Mouse (Mus musculus): ENCODE data around the gene Vangl2. TPM values are rescaled to one million over a fixed set of nuclear protein-coding genes. Genes with fewer than 3 reads are reported as not detected.

Gene Vangl2
- polyA plus RNA-seq, 1 experiment from 2014 or later: 17.3 TPM

- WGBS: 80% methylated on average over 1 of the region's 2 CpGs
- Histone ChIP-seq H3K27me3 (peaks cover 51% of the 10 kb centered on the region), H3K9me3 (replicated peaks) (no peaks in the 10 kb centered on the region), H3K4me3 (replicated peaks) (no peak within 1 kb of the TSS), H3K9ac (no peak within 1 kb of the TSS), H3K4me2 (no peak within 1 kb of the TSS), H3K36me3 (no peaks in the 10 kb centered on the region), H3K27ac (no peak within 1 kb of the TSS), H3K4me1 (peaks cover 31% of the 10 kb centered on the region)
- ATAC-seq (replicated peaks; ENCODE audit: low FRiP score): 0 out of 2 replicates have a peak, but pooled peaks have one; percentile 21
Observed at GRCm38 (mm10) chr1:172057491-172057921, 29.3 kb upstream of the Vangl2 start, which contains the start of gene Nhlh1. Gene Nhlh1 (minus strand): TSS chr1:172057573.

GRCm38 (mm10) chr1:172056251-172056650 is 28.0 kb upstream of the Vangl2 start:
- H3K27me3 ChIP-seq: peaks cover 60% of the 10 kb centered on the region

GRCm38 (mm10) chr1:172053541-172054440 is 25.5 kb upstream of the Vangl2 start:
- H3K4me2 ChIP-seq: peak overlapping the region; percentile 85
- ATAC-seq (replicated peaks; ENCODE audit: low FRiP score): peak; percentile 29; the same call in 1 of the 2 replicates

More at GRCm38 (mm10) chr1:172056251-172056650, 28.0 kb upstream of the Vangl2 start:
- H3K27ac ChIP-seq: no peak overlapping the region
- 70% methylated on average over 4 of the region's 4 CpGs for WGBS
- H3K9me3 ChIP-seq (replicated peaks): no peaks in the 10 kb centered on the region
- no peaks in the 10 kb centered on the region for H3K36me3 ChIP-seq
- H3K9ac ChIP-seq: no peak overlapping the region
- no peak overlapping the region for H3K4me2 ChIP-seq
- no peak overlapping the region for H3K4me3 ChIP-seq (replicated peaks)
- no peak for ATAC-seq (replicated peaks; ENCODE audit: low FRiP score)
- peaks cover 29% of the 10 kb centered on the region for H3K4me1 ChIP-seq

GRCm38 (mm10) chr1:172052766-172053279 is 24.6 kb upstream of the Vangl2 start:
- ATAC-seq (replicated peaks; ENCODE audit: low FRiP score): no peak
- WGBS: 7% methylated on average over 10 of the region's 10 CpGs
- peaks cover 55% of the 10 kb centered on the region for H3K27me3 ChIP-seq
- H3K4me1 ChIP-seq: peaks cover 41% of the 10 kb centered on the region
- no peak overlapping the region for H3K9ac ChIP-seq
- peak overlapping the region; percentile 43; the same call in 1 of the 2 replicates for H3K4me3 ChIP-seq (replicated peaks)
- peak overlapping the region; percentile 85 for H3K4me2 ChIP-seq
- H3K36me3 ChIP-seq: no peaks in the 10 kb centered on the region
- no peaks in the 10 kb centered on the region for H3K9me3 ChIP-seq (replicated peaks)
- H3K27ac ChIP-seq: no peak overlapping the region

More at GRCm38 (mm10) chr1:172053541-172054440, 25.5 kb upstream of the Vangl2 start:
- H3K36me3 ChIP-seq: no peaks in the 10 kb centered on the region
- under 1% methylated on average over 42 of the region's 42 CpGs for WGBS
- peaks cover 32% of the 10 kb centered on the region for H3K4me1 ChIP-seq
- peak overlapping the region; percentile 35; the same call in 1 of the 2 replicates for H3K9ac ChIP-seq
- no peaks in the 10 kb centered on the region for H3K9me3 ChIP-seq (replicated peaks)
- H3K27me3 ChIP-seq: peaks cover 60% of the 10 kb centered on the region
- no peak overlapping the region for H3K27ac ChIP-seq
- H3K4me3 ChIP-seq (replicated peaks): peak overlapping the region; percentile 43

- peak overlapping the region; percentile 31 for H3K4me2 ChIP-seq
- 0 out of 2 replicates have a peak overlapping the region, but pooled peaks have one; percentile 10 for H3K9ac ChIP-seq
- peaks cover 43% of the 10 kb centered on the region for H3K4me1 ChIP-seq
- H3K9me3 ChIP-seq (replicated peaks): no peaks in the 10 kb centered on the region
- no peak for ATAC-seq (replicated peaks; ENCODE audit: low FRiP score)
- no peak overlapping the region for H3K27ac ChIP-seq
- H3K36me3 ChIP-seq: no peaks in the 10 kb centered on the region
- peaks cover 36% of the 10 kb centered on the region for H3K27me3 ChIP-seq
- WGBS: 27% methylated on average over 13 of the region's 13 CpGs
- H3K4me3 ChIP-seq (replicated peaks): no peak overlapping the region
Observed at GRCm38 (mm10) chr1:172049131-172049782, 21.0 kb upstream of the Vangl2 start.

GRCm38 (mm10) chr1:172048241-172048734 is 20.0 kb upstream of the Vangl2 start:
- H3K27me3 ChIP-seq: peaks cover 26% of the 10 kb centered on the region
- peak overlapping the region; percentile 24; the same call in 1 of the 2 replicates for H3K4me3 ChIP-seq (replicated peaks)
- no peak overlapping the region for H3K9ac ChIP-seq
- H3K9me3 ChIP-seq (replicated peaks): no peaks in the 10 kb centered on the region
- WGBS: 25% methylated on average over 6 of the region's 6 CpGs
- peak overlapping the region; percentile 31 for H3K4me2 ChIP-seq
- peak overlapping the region; percentile 7; the same call in 1 of the 2 replicates for H3K27ac ChIP-seq
- H3K36me3 ChIP-seq: no peaks in the 10 kb centered on the region
- peak; percentile 73 for ATAC-seq (replicated peaks; ENCODE audit: low FRiP score)
- H3K4me1 ChIP-seq: peaks cover 33% of the 10 kb centered on the region

- Histone ChIP-seq H3K4me1 (peaks cover 27% of the 10 kb centered on the region), H3K27me3 (peaks cover 13% of the 10 kb centered on the region), H3K9ac (no peak overlapping the region), H3K36me3 (no peaks in the 10 kb centered on the region), H3K27ac (no peak overlapping the region), H3K4me3 (replicated peaks) (no peak overlapping the region), H3K4me2 (0 out of 2 replicates have a peak overlapping the region, but pooled peaks have one; percentile 23), H3K9me3 (replicated peaks) (no peaks in the 10 kb centered on the region)
- peak; percentile 53 for ATAC-seq (replicated peaks; ENCODE audit: low FRiP score)
- WGBS: 8% methylated on average over 5 of the region's 5 CpGs
Observed at GRCm38 (mm10) chr1:172046938-172047337, 18.7 kb upstream of the Vangl2 start.

- WGBS: 76% methylated on average over 8 of the region's 8 CpGs
- no peak overlapping the region for H3K4me2 ChIP-seq
- no peak for ATAC-seq (replicated peaks; ENCODE audit: low FRiP score)
- peaks cover 9% of the 10 kb centered on the region for H3K27me3 ChIP-seq
- H3K36me3 ChIP-seq: no peaks in the 10 kb centered on the region
- peaks cover 27% of the 10 kb centered on the region for H3K4me1 ChIP-seq
- H3K9me3 ChIP-seq (replicated peaks): no peaks in the 10 kb centered on the region
- no peak overlapping the region for H3K9ac ChIP-seq
- H3K4me3 ChIP-seq (replicated peaks): no peak overlapping the region
- no peak overlapping the region for H3K27ac ChIP-seq
Observed at GRCm38 (mm10) chr1:172046410-172046809, 18.2 kb upstream of the Vangl2 start.

GRCm38 (mm10) chr1:172029914-172030313 is 1.7 kb upstream of the Vangl2 start:
- Histone ChIP-seq H3K27me3 (no peaks in the 10 kb centered on the region), H3K9me3 (replicated peaks) (no peaks in the 10 kb centered on the region), H3K36me3 (no peaks in the 10 kb centered on the region), H3K4me3 (replicated peaks) (no peak overlapping the region), H3K27ac (no peak overlapping the region), H3K9ac (no peak overlapping the region), H3K4me1 (peaks cover 25% of the 10 kb centered on the region), H3K4me2 (no peak overlapping the region)
- 95% methylated on average over 2 of the region's 2 CpGs for WGBS
- no peak for ATAC-seq (replicated peaks; ENCODE audit: low FRiP score)

- Histone ChIP-seq H3K27ac (peak overlapping the region; percentile 84), H3K4me3 (replicated peaks) (peak overlapping the region; percentile 98), H3K36me3 (peaks cover 3% of the 10 kb centered on the region; the same call in 1 of the 2 replicates), H3K27me3 (no peaks in the 10 kb centered on the region), H3K4me1 (peaks cover 41% of the 10 kb centered on the region), H3K9me3 (replicated peaks) (no peaks in the 10 kb centered on the region), H3K9ac (peak overlapping the region; percentile 92), H3K4me2 (peak overlapping the region; percentile 73)
- peak; percentile 50; the same call in 1 of the 2 replicates for ATAC-seq (replicated peaks; ENCODE audit: low FRiP score)
- WGBS: 7% methylated on average over 10 of the region's 10 CpGs
Observed at GRCm38 (mm10) chr1:172027809-172028102, 488 bp downstream of the Vangl2 start.

GRCm38 (mm10) chr1:172027010-172027808 is 1.0 kb downstream of the Vangl2 start:
- peaks cover 46% of the 10 kb centered on the region for H3K4me1 ChIP-seq
- peak overlapping the region; percentile 93 for H3K27ac ChIP-seq
- H3K36me3 ChIP-seq: peaks cover 3% of the 10 kb centered on the region; the same call in 1 of the 2 replicates
- no peaks in the 10 kb centered on the region for H3K9me3 ChIP-seq (replicated peaks)
- peak overlapping the region; percentile 73 for H3K4me2 ChIP-seq
- ATAC-seq (replicated peaks; ENCODE audit: low FRiP score): peak; percentile 92
- peak overlapping the region; percentile 92 for H3K9ac ChIP-seq
- WGBS: under 1% methylated on average over 38 of the region's 54 CpGs
- no peaks in the 10 kb centered on the region for H3K27me3 ChIP-seq
- H3K4me3 ChIP-seq (replicated peaks): peak overlapping the region; percentile 98
